Mouse (Mus musculus) embryonic fibroblast, embryonic 13.5 days (primary cell): ENCODE results near the gene Specc1l.

Experiments
- CTCF ChIP-seq: IDR thresholded peaks from 2 replicates; pipeline ENCODE4 v1.5.1; 2011; ENCODE audit warnings: mild to moderate bottlenecking, control low read depth, low read length, moderate library complexity, borderline replicate concordance; ENCODE audit not compliant: insufficient read depth
- POLR2A ChIP-seq: IDR thresholded peaks from 2 replicates; pipeline ENCODE4 v1.6.1; 2011; ENCODE audit warnings: low read depth, mild to moderate bottlenecking, control low read depth, low read length, moderate library complexity

GRCm38 (mm10) chr10:75332268-75332667 lies 120.4 kb downstream of the Specc1l start:
- no peak for TF ChIP-seq CTCF
- no peak for TF ChIP-seq POLR2A
